Mouse (Mus musculus) retina, postnatal 7 days (tissue): ENCODE data around the gene Eri2.

ENCODE experiments used
- DNase-seq: peaks from one replicate; pipeline ENCODE4 v3.0.0-alpha.2; 2012; ENCODE audit warnings: low read depth, low spot score

The Eri2 gene

DNA sequence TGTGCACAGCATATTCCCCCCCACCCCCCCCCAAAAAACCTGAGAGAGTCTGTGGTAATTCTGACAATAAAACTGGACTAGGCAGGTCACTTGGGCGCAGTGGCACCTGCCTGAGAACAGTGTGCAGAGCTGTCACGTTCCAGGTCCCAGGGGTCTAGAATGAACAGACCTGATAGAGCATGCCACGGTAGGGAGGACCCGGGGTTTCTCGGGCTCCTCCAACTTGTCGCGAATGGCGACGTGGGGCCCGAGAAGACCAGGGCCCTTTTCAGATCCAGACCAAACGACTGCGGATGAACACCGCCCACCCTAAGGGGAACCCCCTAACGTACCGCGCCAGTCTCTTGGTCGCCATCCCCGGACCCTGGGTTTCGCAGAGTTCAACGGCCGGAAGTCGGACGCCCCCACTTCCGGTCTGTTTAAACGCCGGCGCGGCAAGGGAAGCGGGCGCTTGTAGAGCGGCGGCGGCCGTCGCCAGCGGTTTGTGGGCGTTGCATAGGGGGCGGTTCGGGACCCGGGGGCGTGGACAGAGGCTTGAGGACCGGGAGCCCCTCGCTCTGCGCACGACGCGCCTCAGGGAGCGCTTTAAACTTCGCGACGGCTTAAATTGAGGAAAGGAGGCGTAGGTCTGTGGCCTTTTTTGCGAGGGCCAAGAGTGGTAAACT is at the start of gene Eri2, which contains the start of gene Rexo5:
Gene Eri2 (minus strand): TSS at position 473 of the 665 bp plus-strand sequence.
Gene Rexo5 (plus strand): TSS at position 421 of the 665 bp plus-strand sequence.
- peak; percentile 74 for DNase-seq

DNA sequence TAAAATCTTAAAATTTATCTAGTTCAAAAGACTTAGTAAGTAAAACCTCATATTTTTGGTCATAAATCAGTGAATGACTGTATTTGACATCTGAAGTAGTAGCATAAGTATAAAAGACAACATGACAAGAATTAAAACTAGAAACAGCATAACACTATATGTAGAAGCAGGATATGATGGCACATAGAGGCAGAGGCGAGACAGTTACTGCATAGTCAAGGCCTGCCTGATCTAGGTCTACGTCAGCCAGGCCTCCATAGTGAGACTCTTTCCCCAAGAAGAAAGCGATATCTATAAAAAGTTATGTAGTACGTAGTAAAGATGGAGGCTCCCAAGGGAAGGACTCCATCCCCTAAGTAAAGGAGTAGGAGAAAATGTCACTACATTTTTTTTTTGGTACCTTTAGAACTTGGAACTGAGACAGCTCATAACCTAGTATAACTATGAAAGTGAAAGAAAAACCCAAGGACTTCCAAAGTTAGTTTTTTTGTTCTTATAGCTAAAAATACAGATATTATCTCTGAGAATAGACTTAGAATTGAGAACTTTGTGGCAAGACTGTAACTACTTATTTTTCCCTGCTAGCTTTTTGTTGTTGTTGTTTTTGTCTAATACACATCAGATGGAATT is 48.1 kb upstream of the Eri2 start:
- no peak for DNase-seq

DNA sequence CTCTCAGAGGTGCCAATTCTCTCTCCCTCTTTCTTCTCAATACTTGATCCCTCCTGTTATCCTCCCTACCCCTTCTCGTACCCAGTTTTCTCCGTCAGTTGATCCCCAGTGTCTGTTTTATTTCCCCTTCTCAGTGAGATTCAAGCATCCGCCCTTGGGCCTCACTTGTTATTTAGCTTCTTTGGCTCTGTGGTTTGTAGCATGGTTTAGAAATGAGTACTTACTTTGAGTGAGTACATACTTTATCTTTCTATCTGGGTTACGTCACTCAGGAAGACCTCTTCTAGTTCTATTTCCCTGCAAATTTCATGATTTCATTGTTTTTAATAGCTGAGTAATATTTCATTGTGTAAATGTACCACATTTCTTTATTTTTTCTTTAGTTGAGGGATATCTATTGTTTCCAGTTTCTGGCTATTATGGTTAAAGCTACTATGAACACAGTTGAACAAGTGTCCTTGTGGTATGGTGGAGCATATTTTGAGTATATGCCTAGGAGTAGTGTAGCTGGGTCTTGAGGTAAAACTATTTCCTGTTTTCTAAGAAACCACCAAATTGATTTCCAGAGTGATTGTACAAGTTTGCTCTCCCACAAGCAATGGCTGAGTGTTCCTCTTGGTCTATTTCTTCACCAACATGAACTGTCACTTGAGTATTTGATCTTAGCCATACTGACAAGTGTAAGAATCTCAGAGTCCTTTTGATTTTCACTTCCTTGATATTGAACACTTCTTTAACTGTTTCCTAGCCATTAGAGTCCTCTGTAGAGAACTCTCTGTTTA is 42.3 kb upstream of the Eri2 start:
- no peak for DNase-seq

DNA sequence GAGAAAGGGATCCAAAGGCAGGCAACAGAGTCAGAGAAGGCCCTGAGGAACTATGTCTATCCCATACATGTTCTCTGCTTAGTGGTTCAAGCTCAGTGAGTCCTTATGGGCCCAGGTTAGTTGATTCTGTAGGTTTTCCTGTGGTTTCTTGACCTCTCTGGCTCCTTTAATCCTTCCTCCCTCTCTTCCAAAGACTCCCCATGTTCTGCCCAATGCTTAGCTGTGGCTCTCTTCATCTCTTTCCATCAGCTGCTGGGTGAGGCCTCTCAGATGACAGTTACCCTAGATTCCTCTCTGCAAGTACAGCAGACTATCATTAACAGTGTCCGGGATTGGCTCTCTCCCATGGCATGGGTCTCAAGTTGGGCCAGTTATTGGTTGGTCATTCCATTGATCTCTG is 41.5 kb upstream of the Eri2 start:
- DNase-seq, result no peak

DNA sequence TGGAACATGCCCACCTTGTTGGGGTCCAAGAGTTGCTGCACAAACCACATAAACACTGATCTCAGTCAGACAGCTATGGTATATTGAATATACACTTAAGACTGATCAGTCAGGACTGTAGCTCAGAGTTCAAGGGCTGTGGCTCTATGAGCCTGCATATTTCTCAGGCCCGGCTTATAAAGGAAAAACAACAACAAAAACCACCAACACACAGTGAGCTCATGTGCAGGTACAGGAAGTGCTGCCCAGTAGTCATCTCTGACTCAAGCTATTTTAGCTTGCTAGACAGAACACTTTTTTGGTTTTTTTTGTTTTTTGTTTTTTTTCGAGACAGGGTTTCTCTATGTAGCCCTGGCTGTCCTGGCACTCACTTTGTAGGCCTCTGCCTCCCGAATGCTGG is 14.9 kb upstream of the Eri2 start:
- DNase-seq, result no peak

DNA sequence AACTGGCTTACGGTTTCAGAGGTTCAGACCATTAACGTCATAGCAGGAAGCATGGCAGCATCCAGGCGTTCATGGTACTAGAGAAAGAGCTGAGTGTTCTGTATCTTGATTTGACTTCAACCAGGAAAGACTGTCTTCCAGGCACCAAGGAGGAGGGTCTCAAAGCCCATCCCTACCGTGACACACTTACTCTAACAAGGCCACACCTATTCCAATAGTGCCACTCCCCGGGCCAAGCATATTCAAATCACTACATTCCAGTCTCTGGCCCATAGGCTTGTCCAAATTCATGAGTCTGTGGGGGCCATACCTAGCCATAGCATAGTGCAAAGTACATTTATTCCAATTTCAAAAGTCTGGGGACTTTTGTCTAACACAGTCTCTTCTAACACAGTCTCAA is 13.5 kb upstream of the Eri2 start:
- DNase-seq, result no peak

DNA sequence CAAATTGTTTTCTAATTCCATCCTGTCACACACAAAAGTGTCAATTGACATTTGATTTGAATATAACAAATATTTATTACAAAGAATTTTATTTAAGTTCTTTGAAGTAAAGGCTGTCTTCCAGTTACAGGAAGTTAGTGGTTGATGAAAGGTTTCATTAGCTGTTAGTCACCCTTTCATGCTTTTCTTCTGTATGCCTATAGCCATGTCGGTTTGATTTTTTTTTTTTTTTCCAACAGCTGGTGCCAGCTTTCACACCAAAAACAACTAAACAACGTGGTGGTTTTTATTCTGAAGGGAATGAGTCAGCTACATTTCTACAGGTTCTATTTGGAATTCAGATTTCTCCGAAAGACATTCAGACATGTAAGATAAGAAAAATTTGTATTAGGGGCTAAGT is 7.1 kb upstream of the Eri2 start:
- DNase-seq, result no peak

DNA sequence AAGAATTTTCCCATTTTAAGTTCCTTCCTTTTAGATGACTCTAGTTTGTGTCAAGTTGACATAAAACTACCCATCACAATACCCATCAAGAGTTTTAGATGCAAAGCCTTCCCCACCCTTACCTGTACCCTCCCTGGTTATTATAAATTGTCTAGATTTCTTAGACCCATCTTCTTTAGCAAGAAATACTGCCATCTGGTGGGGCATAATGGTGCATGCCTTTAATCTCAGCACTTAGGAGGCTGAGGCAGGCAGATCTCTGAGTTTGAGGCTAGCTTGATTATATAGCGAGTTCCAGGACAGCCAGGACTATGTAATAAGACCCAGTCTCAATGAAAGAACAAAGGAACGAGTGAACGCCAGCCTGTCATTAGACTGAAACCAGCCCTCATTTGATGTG is 6.6 kb upstream of the Eri2 start:
- DNase-seq, result no peak

DNA sequence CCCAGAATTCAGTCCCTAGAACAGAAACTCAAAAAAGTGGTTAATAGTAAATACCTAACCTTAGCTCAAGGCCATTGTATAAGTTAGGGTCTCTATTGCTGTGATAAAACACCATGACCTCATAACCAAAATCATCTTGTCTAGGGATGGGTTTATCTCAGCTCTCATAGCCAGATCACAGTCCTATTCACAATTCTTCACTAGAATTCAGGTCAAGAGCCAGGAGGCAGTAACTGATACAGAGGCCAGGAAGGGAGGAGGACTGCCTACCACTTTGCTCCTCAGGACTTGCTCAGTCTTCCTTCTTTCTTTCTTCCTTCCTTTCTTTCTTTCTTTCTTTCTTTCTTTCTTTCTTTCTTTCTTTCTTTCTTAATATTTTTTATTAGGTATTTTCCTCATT is 1.5 kb upstream of the Eri2 start:
- DNase-seq, result no peak

DNA sequence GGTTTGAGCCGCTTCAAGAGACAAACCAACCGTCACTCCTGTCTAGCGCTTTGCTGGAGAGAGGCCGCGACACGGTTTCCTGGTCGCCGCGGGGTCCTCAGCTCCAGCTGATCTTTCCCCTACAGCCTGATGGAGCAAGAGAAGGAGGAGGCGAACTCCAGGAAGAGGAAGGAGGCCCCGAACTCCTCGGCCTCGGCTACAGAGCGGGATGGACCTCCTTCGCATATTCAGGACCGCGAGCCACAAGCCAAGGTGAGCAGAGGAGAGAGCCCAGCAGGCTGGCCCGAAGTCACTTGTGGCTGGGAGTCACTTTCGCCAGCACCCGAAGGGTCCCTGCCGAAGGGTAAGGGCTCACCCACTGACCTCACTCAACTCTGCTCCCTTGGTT is 387 bp upstream of the Eri2 start:
- DNase-seq, result no peak

DNA sequence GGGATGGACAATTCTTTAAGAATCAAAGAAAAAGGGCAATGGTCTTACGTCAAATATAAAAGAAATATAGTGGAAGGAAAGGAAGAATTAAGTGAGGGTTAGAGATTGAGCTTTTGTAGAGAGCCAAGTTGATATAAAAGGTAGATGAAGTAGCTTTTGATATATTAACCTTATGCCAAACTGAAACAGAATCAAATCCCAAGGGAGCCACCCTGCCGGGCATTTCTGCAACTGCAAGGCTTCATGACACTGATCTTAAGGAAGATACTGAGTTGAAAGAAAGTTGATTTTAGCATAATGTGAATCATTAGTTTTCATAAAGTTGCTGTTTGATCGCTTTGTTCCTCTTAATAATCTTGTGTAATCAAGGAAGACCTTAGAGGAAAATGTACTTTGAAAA is 4.8 kb downstream of the Eri2 start:
- DNase-seq, result no peak

DNA sequence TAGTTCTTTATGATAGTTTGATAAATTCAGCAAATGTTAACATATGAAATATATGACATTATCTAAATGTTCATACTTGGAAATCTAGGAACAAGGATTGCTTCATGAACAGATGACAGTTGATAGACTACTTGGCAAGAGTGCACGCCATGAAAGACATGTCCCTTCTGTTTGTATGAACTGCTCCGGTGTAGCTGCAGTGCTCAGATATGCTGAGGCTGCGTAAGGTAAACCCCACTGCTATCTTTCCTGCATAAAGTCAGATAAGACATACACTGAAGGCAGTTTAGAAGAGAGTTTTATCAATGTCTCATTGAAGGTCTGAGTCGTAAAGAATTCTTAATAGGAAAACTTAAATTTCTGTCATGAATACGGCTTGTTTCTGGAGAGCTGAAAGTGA is 8.9 kb downstream of the Eri2 start:
- no peak for DNase-seq

DNA sequence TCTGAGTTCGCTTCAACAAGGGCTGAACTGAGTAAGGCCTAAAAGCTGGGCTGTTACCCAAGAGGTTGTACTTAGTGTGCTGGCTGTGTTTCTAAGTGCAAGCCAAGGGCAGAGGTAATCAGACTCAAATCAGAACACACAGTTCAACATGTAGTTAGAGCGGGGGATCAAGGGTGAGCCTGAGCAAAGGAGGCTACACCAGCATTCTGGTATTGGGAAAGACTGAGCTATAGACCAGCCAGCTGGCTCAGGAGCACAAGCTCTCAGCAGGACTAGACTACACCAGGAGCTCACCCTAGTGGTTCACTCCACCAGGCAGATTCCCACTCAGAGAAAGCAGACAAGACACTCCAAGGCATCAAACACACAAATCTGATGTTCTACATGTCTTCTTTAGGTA is 10.4 kb downstream of the Eri2 start:
- DNase-seq, result no peak

DNA sequence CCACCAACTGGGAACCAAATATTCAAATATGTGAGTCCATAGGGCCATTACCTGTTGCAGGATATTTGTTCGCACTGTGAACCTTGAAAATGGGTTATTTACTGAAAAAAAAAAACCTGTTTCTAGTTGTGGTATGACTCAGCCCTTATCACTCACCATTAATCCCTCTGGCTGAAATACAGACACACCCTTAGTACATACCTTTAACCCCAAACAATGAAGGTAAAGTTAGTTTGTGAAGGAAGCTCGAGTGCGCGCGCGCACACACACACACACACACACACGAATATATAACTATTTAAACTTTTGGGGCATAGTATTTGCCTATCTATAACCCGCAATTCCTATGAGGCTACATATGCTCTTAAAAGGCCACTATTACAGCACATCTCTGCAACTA is 24.0 kb downstream of the Eri2 start:
- no peak for DNase-seq

DNA sequence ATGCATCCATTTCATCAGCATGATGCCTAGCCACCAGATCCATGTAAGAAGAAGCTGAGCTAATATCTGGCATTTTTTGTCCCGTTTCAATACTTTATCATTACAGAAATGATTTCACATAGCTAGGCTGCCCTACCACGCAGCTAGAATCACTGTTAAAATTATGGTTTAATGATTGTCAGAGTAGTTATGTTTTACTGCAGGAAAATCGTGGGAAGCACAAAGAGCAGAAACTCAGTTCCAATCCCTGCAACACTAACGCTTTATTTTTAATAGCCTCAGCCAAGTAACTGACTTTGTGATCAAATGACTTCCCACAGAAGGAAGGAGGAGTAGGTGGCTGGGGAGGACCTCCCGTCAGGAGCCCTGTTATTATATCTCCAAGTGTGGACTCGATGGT is 26.9 kb downstream of the Eri2 start:
- DNase-seq, result no peak

DNA sequence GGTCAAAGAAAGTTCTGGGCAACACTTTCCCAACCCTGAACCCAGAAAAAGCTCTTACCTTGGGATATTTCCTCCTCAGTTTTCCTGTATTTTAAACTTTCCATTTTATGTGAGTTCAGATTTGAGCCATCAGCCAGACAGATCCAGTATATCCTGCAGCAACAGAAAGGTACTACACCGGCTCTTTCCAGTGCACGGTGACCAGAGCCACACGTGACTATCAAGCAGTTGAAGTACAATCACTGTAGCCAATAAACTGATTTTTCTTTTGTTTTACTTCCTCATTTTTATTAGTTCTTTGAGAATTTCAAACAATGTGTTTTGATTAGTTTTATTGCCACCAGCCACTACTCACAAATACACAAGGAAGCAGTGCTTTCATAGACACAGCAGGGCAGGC is 29.5 kb downstream of the Eri2 start:
- DNase-seq, result no peak

DNA sequence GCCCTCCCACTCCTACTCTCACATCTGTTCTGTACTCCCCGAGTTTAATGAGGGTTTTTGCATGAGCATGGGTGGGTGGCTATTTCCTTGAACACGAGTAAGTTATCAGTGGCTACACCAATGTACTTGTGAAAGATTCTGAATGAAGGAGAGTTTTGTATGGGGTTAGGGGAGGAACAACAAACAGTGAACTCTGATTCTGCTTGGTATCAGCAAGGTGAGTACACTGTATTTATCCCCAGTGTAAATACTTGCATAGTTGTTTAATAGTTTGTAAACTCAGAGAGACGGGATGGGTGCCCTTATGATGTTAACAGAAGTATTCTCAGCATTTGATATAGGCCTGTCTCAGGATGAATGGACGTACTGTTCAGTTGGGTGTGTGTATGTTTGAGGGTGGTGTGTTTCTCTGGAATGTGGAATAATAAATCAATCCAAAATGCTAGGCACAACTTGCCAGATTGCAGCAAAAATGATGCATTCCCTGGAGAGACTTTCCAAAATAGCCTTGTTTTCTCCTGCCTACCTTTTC is 31.6 kb downstream of the Eri2 start:
- no peak for DNase-seq

DNA sequence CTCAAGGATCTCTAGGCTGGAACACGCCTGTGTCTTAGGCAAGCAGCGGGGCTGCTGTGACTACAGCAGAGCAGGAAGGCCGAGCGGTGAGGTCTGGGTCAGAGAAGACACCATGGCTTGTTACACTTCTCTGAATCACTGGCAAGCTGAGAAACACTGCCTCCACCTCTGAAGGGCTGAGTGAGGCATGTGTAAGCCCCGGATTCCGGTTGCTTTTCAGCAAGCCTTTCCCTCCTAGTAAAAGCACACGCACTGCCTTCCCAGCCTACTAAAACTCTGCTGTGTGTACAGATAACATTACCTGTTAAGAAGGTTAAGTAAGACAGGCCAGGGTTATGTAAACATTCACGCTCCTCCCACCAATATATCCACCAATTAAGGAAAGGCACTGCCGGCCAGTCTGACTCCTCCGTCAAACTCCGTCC is 33.3 kb downstream of the Eri2 start, which contains the start of gene Acsm3:
Gene Acsm3 (plus strand): TSS at position 397 of the 425 bp plus-strand sequence.
- DNase-seq, result no peak

DNA sequence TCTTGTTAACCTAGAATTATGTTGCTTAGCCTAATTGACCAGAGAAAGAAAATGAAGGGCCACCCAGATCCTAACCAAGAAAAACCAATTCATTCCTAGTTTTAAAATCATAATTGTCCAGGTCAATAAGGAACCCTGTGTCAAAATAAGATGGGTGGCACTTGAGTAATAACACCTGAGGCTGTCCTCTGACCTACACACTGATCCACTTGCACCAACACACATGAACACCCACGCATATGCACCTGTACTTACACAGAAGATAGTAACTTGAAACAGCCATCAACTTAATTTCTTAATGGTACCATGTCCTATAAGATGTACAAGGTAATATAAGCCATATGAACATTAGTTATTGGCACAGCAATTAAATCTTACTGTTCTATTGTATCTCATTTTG is 40.2 kb downstream of the Eri2 start:
- DNase-seq, result no peak

DNA sequence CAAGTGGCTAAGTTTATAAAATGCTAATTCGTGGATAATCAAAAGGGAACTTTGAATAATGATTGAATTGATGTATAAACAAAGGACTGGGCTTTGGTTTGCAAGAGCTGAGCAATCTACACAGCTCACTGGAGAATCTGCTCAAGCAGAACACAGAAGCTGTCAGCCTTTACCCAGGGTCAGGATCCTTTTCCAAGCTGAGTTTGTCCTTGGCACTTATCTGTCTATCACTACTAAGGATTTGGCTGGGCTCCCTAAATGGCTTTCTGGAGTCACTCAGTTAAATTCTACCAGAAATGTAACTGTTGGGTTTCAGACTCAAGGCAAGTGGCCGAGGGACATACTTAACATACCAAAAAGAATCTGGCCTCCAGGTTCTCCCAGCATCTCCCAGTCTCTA is 43.9 kb downstream of the Eri2 start:
- DNase-seq, result no peak

DNA sequence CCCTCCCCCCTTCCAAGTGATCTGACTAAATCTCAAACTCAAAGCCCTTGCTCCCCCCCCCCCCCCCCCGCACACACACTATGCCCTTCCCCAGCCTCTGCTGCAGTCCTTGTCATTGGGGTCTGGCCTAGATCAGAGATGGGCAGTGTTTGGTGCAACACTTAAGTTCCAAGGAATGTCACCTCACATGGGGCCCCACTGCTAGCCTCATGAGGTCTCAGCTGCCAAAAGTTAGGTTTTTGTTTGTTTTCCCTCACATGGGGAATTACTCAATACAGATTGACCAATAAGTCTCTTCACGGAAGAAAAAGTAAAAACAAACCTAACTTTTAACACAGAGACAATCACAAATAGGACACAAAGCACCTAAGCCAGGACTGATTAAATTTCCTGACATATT is 45.1 kb downstream of the Eri2 start:
- DNase-seq, result no peak

DNA sequence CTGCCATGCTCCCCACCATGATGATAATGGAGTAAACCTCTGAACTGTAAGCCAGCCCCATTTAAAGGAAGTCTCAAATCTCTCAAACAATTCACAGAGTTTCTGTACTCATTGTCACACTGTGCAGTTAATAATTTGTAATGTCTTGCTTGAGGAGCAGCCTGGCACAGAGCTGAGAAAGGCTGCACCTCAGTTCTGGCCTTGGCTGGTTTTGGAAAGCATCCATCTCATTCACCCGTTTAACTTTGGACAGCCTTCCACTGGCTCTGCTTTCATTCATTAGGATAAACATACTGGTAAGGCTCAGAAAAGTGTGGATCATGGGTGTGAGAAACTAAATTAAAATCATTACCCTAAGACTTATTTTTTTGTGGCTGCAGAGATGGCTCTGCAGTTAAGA is 48.0 kb downstream of the Eri2 start:
- DNase-seq, result no peak

DNA sequence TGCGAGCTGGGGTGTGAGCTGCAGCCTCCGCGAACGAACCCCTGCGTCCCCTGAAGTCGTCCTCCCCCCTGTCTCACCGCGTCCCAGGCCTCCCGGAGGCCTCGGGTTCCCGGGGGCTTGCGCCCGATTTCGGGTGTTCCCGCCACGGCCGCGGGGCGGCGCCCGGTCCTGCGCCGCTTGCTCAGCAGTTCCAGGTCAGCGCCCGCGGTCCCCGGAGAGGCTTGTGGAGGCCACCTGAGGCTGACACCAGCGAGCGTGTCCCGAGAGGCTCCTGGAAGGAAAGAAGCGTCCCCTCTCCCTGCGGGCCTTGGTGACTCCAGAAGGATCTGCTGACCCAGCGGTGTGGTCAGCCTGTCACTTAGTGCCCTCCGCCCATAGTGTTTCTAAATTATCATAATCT is 49.5 kb downstream of the Eri2 start:
- peak; percentile 6 for DNase-seq
